Mouse (Mus musculus): Measurements from ENCODE around the gene Arhgap28. TPM values are rescaled to one million over a fixed set of nuclear protein-coding genes. Genes with fewer than 3 reads are reported as not detected.

The Arhgap28 gene
- polyA plus RNA-seq, 1 experiment from 2014 or later = 17.0 TPM

GRCm38 (mm10) chr17:67988920-67989621 is 14.8 kb downstream of the Arhgap28 start:
- Histone ChIP-seq H3K4me2 (peak overlapping the region; percentile 49), H3K36me3 (no peaks in the 10 kb centered on the region), H3K9me3 (no peaks in the 10 kb centered on the region), H3K27me3 (replicated peaks) (no peaks in the 10 kb centered on the region), H3K4me1 (peaks cover 37% of the 10 kb centered on the region), H3K4me3 (no peak overlapping the region), H3K27ac (replicated peaks) (peak overlapping the region; percentile 81), H3K9ac (peak overlapping the region; percentile 37; the same call in 1 of the 2 replicates)
- WGBS = 4% methylated on average over 15 of the region's 15 CpGs
- peak; percentile 80; the same call in 1 of the 2 replicates for ATAC-seq (ENCODE audit: extremely low read depth, insufficient number of reproducible peaks, low FRiP score, low TSS enrichment)

- Histone ChIP-seq H3K9me3 (no peaks in the 10 kb centered on the region), H3K27me3 (replicated peaks) (no peaks in the 10 kb centered on the region), H3K9ac (no peak overlapping the region), H3K27ac (replicated peaks) (no peak overlapping the region), H3K36me3 (no peaks in the 10 kb centered on the region), H3K4me3 (no peak overlapping the region), H3K4me1 (peaks cover 38% of the 10 kb centered on the region), H3K4me2 (no peak overlapping the region)
- WGBS = 20% methylated on average over 4 of the region's 4 CpGs
- no peak for ATAC-seq (ENCODE audit: extremely low read depth, insufficient number of reproducible peaks, low FRiP score, low TSS enrichment)
Measured at GRCm38 (mm10) chr17:67985532-67985931, 18.4 kb downstream of the Arhgap28 start.

GRCm38 (mm10) chr17:67980573-67980972 is 23.3 kb downstream of the Arhgap28 start:
- no peak overlapping the region for H3K4me3 ChIP-seq
- H3K36me3 ChIP-seq = no peaks in the 10 kb centered on the region
- H3K4me1 ChIP-seq = peaks cover 40% of the 10 kb centered on the region
- no peak overlapping the region for H3K9ac ChIP-seq
- no peak overlapping the region for H3K27ac ChIP-seq (replicated peaks)
- H3K9me3 ChIP-seq = no peaks in the 10 kb centered on the region
- ATAC-seq (ENCODE audit: extremely low read depth, insufficient number of reproducible peaks, low FRiP score, low TSS enrichment) = no peak
- H3K4me2 ChIP-seq = no peak overlapping the region
- 59% methylated on average over 3 of the region's 3 CpGs for WGBS
- H3K27me3 ChIP-seq (replicated peaks) = no peaks in the 10 kb centered on the region

- no peaks in the 10 kb centered on the region for H3K27me3 ChIP-seq (replicated peaks)
- H3K36me3 ChIP-seq = no peaks in the 10 kb centered on the region
- H3K4me1 ChIP-seq = peaks cover 40% of the 10 kb centered on the region
- H3K4me2 ChIP-seq = no peak overlapping the region
- peak overlapping the region; percentile 53; the same call in 1 of the 2 replicates for H3K27ac ChIP-seq (replicated peaks)
- no peak overlapping the region for H3K9ac ChIP-seq
- H3K4me3 ChIP-seq = no peak overlapping the region
- no peak for ATAC-seq (ENCODE audit: extremely low read depth, insufficient number of reproducible peaks, low FRiP score, low TSS enrichment)
- H3K9me3 ChIP-seq = no peaks in the 10 kb centered on the region
- WGBS = 73% methylated on average over 5 of the region's 5 CpGs
Measured at GRCm38 (mm10) chr17:67979248-67979647, 24.7 kb downstream of the Arhgap28 start.

GRCm38 (mm10) chr17:67978786-67979185 is 25.1 kb downstream of the Arhgap28 start:
- Histone ChIP-seq H3K4me2 (no peak overlapping the region), H3K27me3 (replicated peaks) (no peaks in the 10 kb centered on the region), H3K4me3 (no peak overlapping the region), H3K9ac (no peak overlapping the region), H3K4me1 (peaks cover 40% of the 10 kb centered on the region), H3K27ac (replicated peaks) (peak overlapping the region; percentile 53), H3K36me3 (no peaks in the 10 kb centered on the region), H3K9me3 (no peaks in the 10 kb centered on the region)
- ATAC-seq (ENCODE audit: extremely low read depth, insufficient number of reproducible peaks, low FRiP score, low TSS enrichment) = peak; percentile 52; the same call in 1 of the 2 replicates
- 46% methylated on average over 3 of the region's 3 CpGs for WGBS

GRCm38 (mm10) chr17:67976465-67976864 is 27.5 kb downstream of the Arhgap28 start:
- Histone ChIP-seq H3K36me3 (no peaks in the 10 kb centered on the region), H3K9me3 (no peaks in the 10 kb centered on the region), H3K27me3 (replicated peaks) (no peaks in the 10 kb centered on the region), H3K4me2 (no peak overlapping the region), H3K9ac (no peak overlapping the region), H3K4me1 (peaks cover 40% of the 10 kb centered on the region), H3K4me3 (no peak overlapping the region), H3K27ac (replicated peaks) (no peak overlapping the region)
- ATAC-seq (ENCODE audit: extremely low read depth, insufficient number of reproducible peaks, low FRiP score, low TSS enrichment) = no peak
- 45% methylated on average over 2 of the region's 2 CpGs for WGBS

- H3K27ac ChIP-seq (replicated peaks) = no peak overlapping the region
- H3K4me3 ChIP-seq = no peak overlapping the region
- no peak overlapping the region for H3K4me2 ChIP-seq
- no peaks in the 10 kb centered on the region for H3K27me3 ChIP-seq (replicated peaks)
- H3K9ac ChIP-seq = no peak overlapping the region
- no peak for ATAC-seq (ENCODE audit: extremely low read depth, insufficient number of reproducible peaks, low FRiP score, low TSS enrichment)
- no peaks in the 10 kb centered on the region for H3K9me3 ChIP-seq
- peaks cover 40% of the 10 kb centered on the region for H3K4me1 ChIP-seq
- no peaks in the 10 kb centered on the region for H3K36me3 ChIP-seq
Measured at GRCm38 (mm10) chr17:67976027-67976426, 27.9 kb downstream of the Arhgap28 start.

- Histone ChIP-seq H3K27me3 (replicated peaks) (no peaks in the 10 kb centered on the region), H3K36me3 (no peaks in the 10 kb centered on the region), H3K27ac (replicated peaks) (0 out of 2 replicates have a peak overlapping the region, but pooled peaks have one; percentile 32), H3K4me3 (no peak overlapping the region), H3K9ac (no peak overlapping the region), H3K4me1 (peaks cover 30% of the 10 kb centered on the region), H3K4me2 (no peak overlapping the region), H3K9me3 (no peaks in the 10 kb centered on the region)
- ATAC-seq (ENCODE audit: extremely low read depth, insufficient number of reproducible peaks, low FRiP score, low TSS enrichment) = no peak
- WGBS = 47% methylated on average over 2 of the region's 2 CpGs
Measured at GRCm38 (mm10) chr17:67974679-67975078, 29.2 kb downstream of the Arhgap28 start.

GRCm38 (mm10) chr17:67966853-67967540 is 36.9 kb downstream of the Arhgap28 start:
- 68% methylated on average over 8 of the region's 8 CpGs for WGBS

GRCm38 (mm10) chr17:67962858-67963257 is 41.1 kb downstream of the Arhgap28 start:
- ATAC-seq (ENCODE audit: extremely low read depth, insufficient number of reproducible peaks, low FRiP score, low TSS enrichment) = no peak
- no peaks in the 10 kb centered on the region for H3K27me3 ChIP-seq (replicated peaks)
- WGBS = 77% methylated on average over 6 of the region's 6 CpGs
- H3K4me2 ChIP-seq = no peak overlapping the region
- no peak overlapping the region for H3K4me3 ChIP-seq
- no peak overlapping the region for H3K9ac ChIP-seq
- H3K27ac ChIP-seq (replicated peaks) = no peak overlapping the region
- H3K4me1 ChIP-seq = peaks cover 13% of the 10 kb centered on the region
- no peaks in the 10 kb centered on the region for H3K9me3 ChIP-seq
- no peaks in the 10 kb centered on the region for H3K36me3 ChIP-seq

More at GRCm38 (mm10) chr17:67966853-67967540, 36.9 kb downstream of the Arhgap28 start:
- Histone ChIP-seq H3K4me1 (0 out of 2 replicates have a peak, but pooled peaks cover 3% of the 10 kb centered on the region), H3K36me3 (no peaks in the 10 kb centered on the region), H3K27ac (replicated peaks) (no peak overlapping the region), H3K9me3 (no peaks in the 10 kb centered on the region), H3K9ac (no peak overlapping the region), H3K4me3 (no peak overlapping the region), H3K4me2 (no peak overlapping the region), H3K27me3 (replicated peaks) (no peaks in the 10 kb centered on the region)
- no peak for ATAC-seq (ENCODE audit: extremely low read depth, insufficient number of reproducible peaks, low FRiP score, low TSS enrichment)

GRCm38 (mm10) chr17:67962020-67962419 is 41.9 kb downstream of the Arhgap28 start:
- Histone ChIP-seq H3K9ac (no peak overlapping the region), H3K4me2 (no peak overlapping the region), H3K9me3 (no peaks in the 10 kb centered on the region), H3K4me3 (no peak overlapping the region), H3K4me1 (peaks cover 16% of the 10 kb centered on the region), H3K27me3 (replicated peaks) (no peaks in the 10 kb centered on the region), H3K27ac (replicated peaks) (no peak overlapping the region), H3K36me3 (no peaks in the 10 kb centered on the region)
- WGBS = 83% methylated on average over 8 of the region's 8 CpGs
- ATAC-seq (ENCODE audit: extremely low read depth, insufficient number of reproducible peaks, low FRiP score, low TSS enrichment) = no peak
